Mouse (Mus musculus) heart, adult 2 months (tissue): ENCODE measurements around the gene Hrh2. TPM values are rescaled to one million over a fixed set of nuclear protein-coding genes. Genes with fewer than 3 reads are reported as not detected.

ENCODE experiments used
- DNase-seq, 2 experiments: peaks; one replicate each; pipeline ENCODE4 v3.0.0; 2021
- H3K27ac ChIP-seq: fragments of 200-600 bp; 2 replicates; pipeline ENCODE4 v1.8.1; 2022
- H3K27me3 ChIP-seq: fragments of 200-500 bp; 2 replicates; pipeline ENCODE4 v1.6.1; 2012; ENCODE audit warnings: mild to moderate bottlenecking, low read length, inconsistent platforms, mixed read lengths; ENCODE audit not compliant: control insufficient read depth, insufficient read depth
- H3K36me3 ChIP-seq: fragments of 200-500 bp; 2 replicates; pipeline ENCODE4 v1.6.1; 2012; ENCODE audit warnings: low read length, inconsistent platforms; ENCODE audit not compliant: control insufficient read depth, insufficient read depth
- H3K4me1 ChIP-seq: fragments of 200-500 bp; 2 replicates; pipeline ENCODE4 v1.6.1; 2011; ENCODE audit warnings: low read length; ENCODE audit not compliant: control insufficient read depth, insufficient read depth
- H3K4me3 ChIP-seq: fragments of 200-600 bp; 2 replicates; pipeline ENCODE4 v1.8.1; 2022
- H3K79me2 ChIP-seq: fragments of 200-500 bp; replicated peaks from 2 replicates; pipeline ENCODE4 v1.6.1; 2012; ENCODE audit warnings: mild to moderate bottlenecking, inconsistent platforms, low read length, moderate library complexity, mixed read lengths; ENCODE audit not compliant: control insufficient read depth, insufficient read depth
- H3K9ac ChIP-seq: fragments of 200-500 bp; 2 replicates; pipeline ENCODE4 v1.6.1; 2012; ENCODE audit warnings: low read depth, mild to moderate bottlenecking, control low read depth, inconsistent platforms, low read length, mixed read lengths
- CTCF ChIP-seq: fragments of 200-600 bp; IDR thresholded peaks from 2 replicates; pipeline ENCODE4 v1.8.1; 2022; ENCODE audit warnings: antibody characterized with exemption, mild to moderate bottlenecking, moderate library complexity
- EP300 ChIP-seq: fragments of 200-500 bp; IDR thresholded peaks from 2 replicates; pipeline ENCODE4 v1.6.1; 2011; ENCODE audit warnings: low read depth, low read length, control low read depth; ENCODE audit not compliant: insufficient read depth
- POLR2A ChIP-seq: fragments of 200-500 bp; IDR thresholded peaks from 2 replicates; pipeline ENCODE4 v1.6.1; 2011; ENCODE audit warnings: mild to moderate bottlenecking, low read depth, low read length, control low read depth; ENCODE audit not compliant: insufficient read depth
- WGBS: fragments of 180-500 bp; shearing (Covaris S2); methylation state at CpG from one replicate; pipeline ENCODE4 v1.1.7; 2018; 5-methylcytosine and 5-hydroxymethylcytosine counted together
- intact Hi-C: fragments of 180-260 bp; cut with DNase I; formaldehyde crosslinking; loops from one replicate; pipeline ENCODE4 v1.15.1; 2025
- polyA plus RNA-seq: library from polyadenylated mRNA; depleted of rRNA; stranded (reverse); fragments of >200 nt; gene quantifications from 2 replicates; pipeline ENCODE4 v1.2.3, GENCODE M21; 2012
- total RNA-seq, 2 experiments: library from RNA; stranded (reverse); gene quantifications; 2 replicates each; pipeline ENCODE4 v1.2.3; 2021

Hrh2 gene
- total and polyA plus RNA-seq, 3 experiments, result 0.23 to 0.68 (median 0.34) TPM

GRCm38 (mm10) chr13:54249007-54249406 lies 57.1 kb downstream of the Hrh2 start:
- DNase-seq, result peak; percentile 41 to 61
- Histone ChIP-seq H3K4me3 (no peak overlapping the region), H3K4me1 (peaks cover 4% of the 10 kb centered on the region), H3K36me3 (no peaks in the 10 kb centered on the region), H3K27ac (no peak overlapping the region), H3K79me2 (no peaks in the 10 kb centered on the region), H3K27me3 (no peaks in the 10 kb centered on the region; the same call in 1 of the 2 replicates), H3K9ac (no peak overlapping the region)
- intact Hi-C loops, result loop anchor here (5.0 kb wide), 1 partner anchor 373 kb away; the partner anchor contains the start of gene Faf2
- 14% methylated on average over 4 of the region's 4 CpGs for WGBS
- no peak for TF ChIP-seq CTCF
- TF ChIP-seq EP300, result no peak
- TF ChIP-seq POLR2A, result no peak

- H3K4me3 ChIP-seq, result no peak overlapping the region
- H3K27ac ChIP-seq, result no peak overlapping the region
- intact Hi-C loops, result no loop called here
- WGBS, result 52% methylated on average over 8 of the region's 8 CpGs
- no peaks in the 10 kb centered on the region for H3K79me2 ChIP-seq
- peaks cover 4% of the 10 kb centered on the region for H3K4me1 ChIP-seq
- H3K9ac ChIP-seq, result no peak overlapping the region
- no peaks in the 10 kb centered on the region for H3K36me3 ChIP-seq
- H3K27me3 ChIP-seq, result no peaks in the 10 kb centered on the region; the same call in 1 of the 2 replicates
- DNase-seq, result no peak
- TF ChIP-seq EP300 (no peak), CTCF (no peak), POLR2A (no peak)
Observed at GRCm38 (mm10) chr13:54250346-54250745, 58.4 kb downstream of the Hrh2 start.

- no peak overlapping the region for H3K9ac ChIP-seq
- 76% methylated on average over 11 of the region's 11 CpGs for WGBS
- H3K4me3 ChIP-seq, result no peak overlapping the region
- peaks cover 4% of the 10 kb centered on the region for H3K4me1 ChIP-seq
- H3K27me3 ChIP-seq, result no peaks in the 10 kb centered on the region; the same call in 1 of the 2 replicates
- no peaks in the 10 kb centered on the region for H3K36me3 ChIP-seq
- no peak for DNase-seq
- no peak overlapping the region for H3K27ac ChIP-seq
- TF ChIP-seq CTCF (no peak), POLR2A (no peak), EP300 (no peak)
- intact Hi-C loops, result no loop called here
- no peaks in the 10 kb centered on the region for H3K79me2 ChIP-seq
Observed at GRCm38 (mm10) chr13:54251541-54252225, 59.8 kb downstream of the Hrh2 start.

GRCm38 (mm10) chr13:54257580-54258223 lies 65.8 kb downstream of the Hrh2 start:
- intact Hi-C loops, result no loop called here
- Histone ChIP-seq H3K4me1 (no peaks in the 10 kb centered on the region), H3K36me3 (no peaks in the 10 kb centered on the region), H3K9ac (no peak overlapping the region), H3K79me2 (no peaks in the 10 kb centered on the region), H3K27me3 (peaks cover 2% of the 10 kb centered on the region; the same call in 1 of the 2 replicates), H3K4me3 (no peak overlapping the region), H3K27ac (no peak overlapping the region)
- TF ChIP-seq POLR2A, result no peak
- no peak for TF ChIP-seq CTCF
- no peak for TF ChIP-seq EP300
- 39% methylated on average over 10 of the region's 10 CpGs for WGBS
- DNase-seq, result no peak

- Histone ChIP-seq H3K79me2 (no peaks in the 10 kb centered on the region), H3K36me3 (no peaks in the 10 kb centered on the region), H3K4me1 (no peaks in the 10 kb centered on the region), H3K27me3 (peaks cover 2% of the 10 kb centered on the region; the same call in 1 of the 2 replicates), H3K27ac (no peak overlapping the region), H3K9ac (no peak overlapping the region), H3K4me3 (no peak overlapping the region)
- 43% methylated on average over 8 of the region's 8 CpGs for WGBS
- intact Hi-C loops, result no loop called here
- no peak for TF ChIP-seq POLR2A
- TF ChIP-seq CTCF, result no peak
- no peak for TF ChIP-seq EP300
- DNase-seq, result no peak
Observed at GRCm38 (mm10) chr13:54258231-54258743, 66.4 kb downstream of the Hrh2 start.

- Histone ChIP-seq H3K27me3 (peaks cover 2% of the 10 kb centered on the region; the same call in 1 of the 2 replicates), H3K27ac (no peak overlapping the region), H3K4me1 (no peaks in the 10 kb centered on the region), H3K36me3 (no peaks in the 10 kb centered on the region), H3K79me2 (no peaks in the 10 kb centered on the region), H3K4me3 (no peak overlapping the region), H3K9ac (no peak overlapping the region)
- intact Hi-C loops, result no loop called here
- DNase-seq, result no peak
- 19% methylated on average over 8 of the region's 8 CpGs for WGBS
- TF ChIP-seq EP300 (no peak), CTCF (no peak), POLR2A (no peak)
Observed at GRCm38 (mm10) chr13:54260318-54260717, 68.4 kb downstream of the Hrh2 start.
